Mouse (Mus musculus): ENCODE results near the gene Lgi4. TPM values are rescaled to one million over a fixed set of nuclear protein-coding genes. Genes with fewer than 3 reads are reported as not detected.

The Lgi4 gene
- polyA plus RNA-seq, 1 experiment from 2014 or later = 0.58 TPM

DNA sequence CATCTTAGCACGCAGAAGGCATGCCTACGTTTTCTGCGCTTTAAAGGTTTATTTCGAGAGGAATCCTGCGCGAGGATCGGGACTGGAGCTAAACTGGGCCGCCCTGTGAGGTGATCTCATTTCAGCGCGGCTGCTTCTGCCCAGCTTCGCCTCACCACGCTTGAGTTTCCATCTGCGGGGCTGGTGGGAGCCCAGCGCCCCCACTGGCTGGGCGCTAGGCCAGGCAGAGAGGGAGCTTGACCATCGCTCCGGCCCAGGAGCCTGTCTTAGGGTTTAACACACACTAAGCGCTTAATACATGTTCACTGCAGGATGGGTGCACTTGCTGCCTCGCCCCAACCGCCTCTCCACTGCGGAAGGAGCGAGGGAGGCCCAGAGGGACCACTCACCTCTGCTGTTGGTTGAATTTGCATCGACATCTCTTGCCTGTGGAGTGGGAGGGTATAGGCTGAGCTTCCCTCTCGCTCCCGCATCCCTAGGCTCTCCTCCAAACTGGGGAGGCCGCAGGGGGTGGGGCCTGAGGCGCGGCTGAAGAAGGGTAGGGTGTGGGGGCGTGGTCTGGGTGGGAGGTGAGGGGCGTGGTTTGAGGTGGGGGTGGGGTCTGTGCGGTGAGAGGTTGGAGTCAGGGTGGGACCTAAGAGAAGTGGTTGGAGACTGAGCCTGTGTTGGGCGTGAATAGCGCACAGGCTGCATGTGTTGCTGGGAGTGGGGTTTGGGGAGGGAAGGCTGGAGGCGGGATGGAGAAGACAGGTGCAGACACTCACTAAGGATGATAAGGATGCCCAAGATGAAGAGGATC, 6.3 kb upstream of the Lgi4 start:
- H3K36me3 ChIP-seq = no peaks in the 10 kb centered on the region
- peaks cover 73% of the 10 kb centered on the region for H3K4me1 ChIP-seq
- H3K9me3 ChIP-seq = no peaks in the 10 kb centered on the region
- peaks cover 58% of the 10 kb centered on the region for H3K27me3 ChIP-seq
- H3K4me2 ChIP-seq = peak overlapping the region; percentile 39
- 3% methylated on average over 34 of the region's 34 CpGs for WGBS
- H3K9ac ChIP-seq = 0 out of 2 replicates have a peak overlapping the region, but pooled peaks have one; percentile 15
- peak overlapping the region; percentile 40; the same call in 1 of the 2 replicates for H3K27ac ChIP-seq
- ATAC-seq (ENCODE audit: insufficient number of reproducible peaks, low FRiP score, low TSS enrichment, low read depth) = no peak
- peak overlapping the region; percentile 27 for H3K4me3 ChIP-seq

DNA sequence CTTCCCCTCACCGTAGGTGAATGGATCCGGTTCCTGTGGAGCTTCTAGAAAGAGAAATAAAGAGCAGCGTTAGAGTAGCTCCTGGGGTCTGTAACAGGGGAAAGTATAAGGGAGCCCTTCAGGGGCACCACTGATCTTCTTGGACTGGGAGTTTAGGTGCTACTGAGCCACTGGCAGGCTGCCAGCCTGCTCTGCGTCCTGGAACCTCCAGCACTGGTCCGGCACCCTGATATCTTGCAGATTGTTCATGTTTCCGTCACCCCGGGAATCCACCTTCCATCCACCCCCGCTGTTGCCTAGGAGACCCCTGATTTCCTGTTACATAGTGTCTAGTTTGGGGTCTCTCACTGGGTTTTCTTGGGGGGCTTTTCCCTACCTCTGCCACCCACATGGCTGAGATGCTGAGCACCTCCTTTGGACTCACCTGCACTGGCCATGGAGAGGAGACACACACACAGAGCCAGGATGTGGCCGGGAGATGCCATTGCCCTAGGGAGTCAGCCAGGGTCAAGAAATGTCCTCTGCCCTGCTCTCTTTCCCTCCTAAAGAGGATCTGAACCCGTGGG, 5.2 kb upstream of the Lgi4 start:
- no peaks in the 10 kb centered on the region for H3K9me3 ChIP-seq
- WGBS = 35% methylated on average over 10 of the region's 10 CpGs
- no peak for ATAC-seq (ENCODE audit: insufficient number of reproducible peaks, low FRiP score, low TSS enrichment, low read depth)
- H3K4me2 ChIP-seq = peak overlapping the region; percentile 53; the same call in 1 of the 2 replicates
- no peak overlapping the region for H3K9ac ChIP-seq
- H3K36me3 ChIP-seq = no peaks in the 10 kb centered on the region
- no peak overlapping the region for H3K27ac ChIP-seq
- H3K4me1 ChIP-seq = peaks cover 73% of the 10 kb centered on the region
- no peak overlapping the region for H3K4me3 ChIP-seq
- H3K27me3 ChIP-seq = peaks cover 56% of the 10 kb centered on the region

DNA sequence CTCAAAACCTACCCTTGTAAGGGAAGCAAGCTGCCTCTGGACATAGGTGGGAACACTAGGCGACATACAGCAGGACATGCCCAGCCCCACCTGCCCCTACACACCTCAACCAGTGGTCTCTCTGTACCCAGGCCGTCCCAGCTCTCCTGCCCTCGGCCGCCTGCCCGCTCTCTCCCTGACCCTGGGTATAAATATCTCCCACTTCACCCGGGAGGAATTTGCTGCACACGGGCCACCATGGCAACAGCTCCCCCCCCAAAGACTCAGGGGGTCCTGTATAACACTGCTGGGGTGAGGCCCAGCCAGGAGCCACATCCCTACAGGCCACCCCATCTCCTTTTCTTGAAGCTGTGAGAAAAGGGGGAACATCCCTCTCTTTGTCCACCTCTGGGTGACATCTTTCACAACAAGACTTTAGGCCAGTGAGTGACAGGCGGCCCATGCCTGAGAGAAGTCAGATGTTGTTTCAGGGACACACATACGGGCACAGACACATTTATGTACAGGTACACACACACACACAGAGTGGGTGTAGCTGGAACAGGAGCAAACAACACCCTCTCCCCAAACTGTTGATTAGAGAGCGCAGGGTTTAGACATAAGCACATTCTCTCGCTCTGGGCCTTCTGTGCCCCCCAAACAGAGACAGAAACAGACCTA, 4.4 kb upstream of the Lgi4 start:
- H3K9me3 ChIP-seq = no peaks in the 10 kb centered on the region
- H3K36me3 ChIP-seq = no peaks in the 10 kb centered on the region
- no peak for ATAC-seq (ENCODE audit: insufficient number of reproducible peaks, low FRiP score, low TSS enrichment, low read depth)
- peaks cover 48% of the 10 kb centered on the region for H3K27me3 ChIP-seq
- peak overlapping the region; percentile 32; the same call in 1 of the 2 replicates for H3K9ac ChIP-seq
- peak overlapping the region; percentile 73 for H3K27ac ChIP-seq
- peaks cover 69% of the 10 kb centered on the region for H3K4me1 ChIP-seq
- WGBS = 43% methylated on average over 11 of the region's 11 CpGs
- peak overlapping the region; percentile 40 for H3K4me3 ChIP-seq
- peak overlapping the region; percentile 53 for H3K4me2 ChIP-seq

DNA sequence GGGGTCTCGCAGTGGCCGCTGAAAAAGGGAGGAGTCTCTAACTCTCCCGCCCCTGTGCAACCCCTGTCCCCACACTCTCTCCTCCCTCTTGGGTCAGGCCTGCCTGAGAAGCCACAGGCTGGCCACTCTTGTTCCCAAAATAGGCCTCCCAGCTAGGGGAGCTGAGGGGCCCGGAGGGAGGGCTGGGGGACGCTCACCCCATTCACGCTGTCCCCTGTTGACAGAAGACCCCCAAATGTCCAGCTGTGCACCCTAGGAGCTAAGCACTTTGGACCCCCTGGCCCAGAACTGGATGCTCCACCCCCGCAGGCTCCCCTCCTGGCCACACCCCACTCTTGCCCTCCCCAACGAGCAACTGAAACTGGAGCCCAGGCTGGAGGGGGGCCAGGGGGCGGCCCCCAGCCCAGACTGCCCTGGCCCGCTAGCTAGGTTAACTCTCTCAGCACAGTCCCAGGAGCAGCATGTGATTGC, 3.8 kb upstream of the Lgi4 start:
- Histone ChIP-seq H3K36me3 (no peaks in the 10 kb centered on the region), H3K4me1 (peaks cover 63% of the 10 kb centered on the region), H3K9me3 (no peaks in the 10 kb centered on the region), H3K27ac (peak overlapping the region; percentile 73), H3K4me3 (peak overlapping the region; percentile 40), H3K27me3 (peaks cover 42% of the 10 kb centered on the region), H3K4me2 (peak overlapping the region; percentile 53), H3K9ac (peak overlapping the region; percentile 32; the same call in 1 of the 2 replicates)
- WGBS = 4% methylated on average over 10 of the region's 10 CpGs
- ATAC-seq (ENCODE audit: insufficient number of reproducible peaks, low FRiP score, low TSS enrichment, low read depth) = peak; percentile 85

DNA sequence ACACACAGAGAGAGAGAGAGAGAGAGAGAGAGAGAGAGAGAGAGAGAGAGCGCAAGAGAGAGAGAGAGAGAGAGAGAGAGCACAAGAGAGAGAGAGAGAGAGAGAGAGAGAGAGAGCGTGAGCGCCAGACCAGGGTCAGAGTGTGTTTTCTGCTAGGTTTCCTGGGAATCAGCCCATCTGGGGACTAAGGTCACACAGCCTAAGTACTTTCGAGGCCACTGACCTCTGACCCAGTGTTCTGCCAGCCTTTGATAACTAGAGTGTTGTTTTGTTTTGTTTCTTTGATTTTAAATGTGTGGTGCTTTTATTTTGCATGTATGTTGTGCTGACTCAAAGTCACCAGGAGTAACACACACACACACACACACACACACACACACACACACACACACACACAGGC, 3.3 kb upstream of the Lgi4 start:
- WGBS = 23% methylated on average over 2 of the region's 4 CpGs
- ATAC-seq (ENCODE audit: insufficient number of reproducible peaks, low FRiP score, low TSS enrichment, low read depth) = no peak
- H3K36me3 ChIP-seq = no peaks in the 10 kb centered on the region
- no peak overlapping the region for H3K9ac ChIP-seq
- no peak overlapping the region for H3K4me3 ChIP-seq
- H3K4me2 ChIP-seq = no peak overlapping the region; the same call in 1 of the 2 replicates
- H3K9me3 ChIP-seq = no peaks in the 10 kb centered on the region
- peaks cover 37% of the 10 kb centered on the region for H3K27me3 ChIP-seq
- peaks cover 58% of the 10 kb centered on the region for H3K4me1 ChIP-seq
- H3K27ac ChIP-seq = peak overlapping the region; percentile 73

DNA sequence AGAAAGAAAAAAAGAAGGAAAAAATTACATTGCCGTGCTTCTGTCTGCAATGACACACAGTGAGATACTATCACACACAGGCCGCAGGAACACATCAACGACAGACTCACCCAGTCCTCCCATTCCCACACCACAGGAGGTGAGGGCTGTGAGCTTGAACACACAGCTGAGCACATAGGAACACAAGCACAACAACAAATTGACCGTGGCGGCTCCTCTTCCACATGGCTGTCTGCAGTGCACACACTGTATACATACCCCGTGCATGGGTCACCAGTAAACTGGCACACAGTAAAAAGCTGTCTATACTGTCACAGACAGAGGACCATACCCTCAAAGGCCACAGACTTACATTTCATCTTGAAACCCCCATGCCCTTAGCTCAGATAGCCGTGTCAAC, 2.7 kb upstream of the Lgi4 start:
- Histone ChIP-seq H3K27me3 (peaks cover 31% of the 10 kb centered on the region), H3K4me3 (no peak overlapping the region), H3K9me3 (no peaks in the 10 kb centered on the region), H3K36me3 (no peaks in the 10 kb centered on the region), H3K9ac (no peak overlapping the region), H3K4me2 (no peak overlapping the region), H3K4me1 (peaks cover 53% of the 10 kb centered on the region), H3K27ac (no peak overlapping the region)
- 73% methylated on average over 7 of the region's 7 CpGs for WGBS
- no peak for ATAC-seq (ENCODE audit: insufficient number of reproducible peaks, low FRiP score, low TSS enrichment, low read depth)

DNA sequence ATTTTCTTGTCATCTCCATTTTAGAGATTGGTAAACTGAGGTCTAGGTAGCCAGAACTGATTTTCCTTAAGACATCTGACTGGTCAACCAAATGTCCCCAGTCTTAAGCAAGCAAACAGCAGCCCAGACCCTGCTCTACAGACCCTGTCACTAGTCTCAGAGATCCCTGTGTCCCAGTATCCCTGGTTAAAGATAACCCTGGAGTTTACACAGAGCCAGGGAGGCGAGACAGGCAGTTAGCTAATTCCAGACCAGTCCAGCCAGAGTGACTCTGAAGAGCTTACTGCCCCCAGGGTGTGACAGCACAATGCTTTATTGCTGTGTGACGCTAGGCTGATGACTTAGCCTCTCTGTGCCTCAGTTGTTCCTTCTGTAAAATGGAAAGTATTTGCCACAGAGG, 2.1 kb upstream of the Lgi4 start, which contains the start of gene Fxyd1:
Gene Fxyd1, minus strand, starts transcription at position 129 of the 400 bp plus-strand sequence.
- Histone ChIP-seq H3K27ac (no peak within 1 kb of the TSS), H3K4me3 (no peak within 1 kb of the TSS), H3K9ac (no peak within 1 kb of the TSS), H3K36me3 (no peaks in the 10 kb centered on the region), H3K4me1 (peaks cover 46% of the 10 kb centered on the region), H3K4me2 (no peak within 1 kb of the TSS), H3K27me3 (peaks cover 25% of the 10 kb centered on the region), H3K9me3 (no peaks in the 10 kb centered on the region)
- 62% methylated on average over 2 of the region's 2 CpGs for WGBS
- ATAC-seq (ENCODE audit: insufficient number of reproducible peaks, low FRiP score, low TSS enrichment, low read depth) = no peak

DNA sequence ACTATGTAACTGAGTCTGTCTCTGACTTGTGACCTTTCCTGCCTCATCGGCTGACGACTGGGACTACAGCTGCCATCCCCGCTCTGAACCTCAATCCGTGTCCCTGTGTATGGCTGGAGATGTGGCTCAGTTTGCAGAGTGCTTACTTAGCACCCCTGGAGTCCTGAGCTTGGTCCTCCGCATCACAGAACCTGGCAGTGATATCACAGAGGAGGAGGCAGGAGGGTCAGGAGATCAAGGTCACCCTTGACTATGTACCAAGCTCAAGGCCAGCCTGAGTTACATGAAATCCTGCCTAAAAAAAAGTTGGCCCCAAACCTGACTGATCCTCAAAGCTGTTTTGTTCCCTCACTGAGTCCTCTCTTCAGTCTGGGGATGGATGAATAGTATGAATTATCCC, 1.4 kb upstream of the Lgi4 start:
- Histone ChIP-seq H3K4me2 (no peak overlapping the region), H3K27me3 (peaks cover 18% of the 10 kb centered on the region), H3K36me3 (no peaks in the 10 kb centered on the region), H3K4me1 (peaks cover 40% of the 10 kb centered on the region), H3K9ac (no peak overlapping the region), H3K9me3 (no peaks in the 10 kb centered on the region), H3K4me3 (no peak overlapping the region), H3K27ac (no peak overlapping the region)
- ATAC-seq (ENCODE audit: insufficient number of reproducible peaks, low FRiP score, low TSS enrichment, low read depth) = no peak
- 66% methylated on average over 5 of the region's 5 CpGs for WGBS

DNA sequence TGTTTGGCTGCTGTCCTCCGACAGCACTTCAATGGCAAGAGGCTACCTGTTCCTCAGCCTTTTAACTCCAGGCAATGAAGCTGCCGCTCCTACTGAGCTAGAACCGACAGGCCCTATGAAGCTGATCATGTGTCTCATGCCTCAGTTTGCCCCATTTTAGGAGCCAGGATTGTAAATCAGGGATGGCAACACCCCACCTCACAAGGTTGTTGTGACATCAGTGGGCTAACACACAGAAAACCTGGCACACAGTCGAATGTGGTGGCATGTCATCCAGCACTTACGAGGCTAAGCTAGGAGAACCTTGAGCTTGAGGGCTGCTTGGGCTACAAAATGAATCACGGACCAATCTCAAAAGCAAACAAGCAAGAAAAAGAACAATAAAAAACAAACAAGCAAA, 931 bp upstream of the Lgi4 start:
- Histone ChIP-seq H3K9ac (no peak overlapping the region), H3K4me2 (no peak overlapping the region), H3K9me3 (no peaks in the 10 kb centered on the region), H3K4me1 (peaks cover 35% of the 10 kb centered on the region), H3K27me3 (peaks cover 16% of the 10 kb centered on the region), H3K36me3 (no peaks in the 10 kb centered on the region), H3K4me3 (no peak overlapping the region), H3K27ac (no peak overlapping the region)
- ATAC-seq (ENCODE audit: insufficient number of reproducible peaks, low FRiP score, low TSS enrichment, low read depth) = no peak
- WGBS = 75% methylated on average over 6 of the region's 6 CpGs

DNA sequence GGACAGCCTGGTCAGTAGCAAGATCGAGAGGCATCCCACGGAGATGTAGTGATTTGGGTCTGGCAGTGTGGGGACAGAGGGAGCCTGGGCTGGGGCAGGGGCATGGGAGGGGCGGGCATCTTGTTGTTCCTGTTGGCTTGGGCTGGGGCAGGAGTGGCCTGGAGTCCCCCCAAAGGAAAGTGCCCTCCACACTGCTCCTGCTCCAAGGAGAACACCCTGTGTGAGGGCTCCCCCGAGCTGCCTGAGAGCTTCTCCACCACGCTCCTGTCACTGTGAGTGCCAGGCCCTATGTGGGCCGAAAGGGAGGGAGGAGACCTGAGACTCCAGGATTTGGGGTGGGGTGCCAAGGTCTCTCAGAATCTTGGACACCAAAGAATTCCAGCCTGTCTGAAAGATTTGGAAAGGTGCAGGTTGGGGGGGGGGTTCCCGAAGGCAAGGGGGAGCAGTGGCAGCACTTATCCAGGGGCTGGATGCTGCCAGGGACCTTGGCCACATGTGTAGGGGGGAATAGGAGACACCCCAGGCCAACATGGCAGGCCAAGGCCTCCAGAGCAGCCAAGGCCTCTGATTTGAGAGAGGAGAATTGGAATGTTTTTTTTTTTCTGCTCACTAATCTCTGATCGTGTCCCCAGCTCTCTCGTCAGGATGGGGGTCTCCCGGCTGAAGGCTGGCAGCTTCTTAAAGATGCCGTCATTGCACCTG, 928 bp downstream of the Lgi4 start:
- Histone ChIP-seq H3K36me3 (no peaks in the 10 kb centered on the region), H3K27ac (peak overlapping the region; percentile 22; the same call in 1 of the 2 replicates), H3K9ac (no peak overlapping the region), H3K4me2 (no peak overlapping the region), H3K9me3 (no peaks in the 10 kb centered on the region), H3K4me1 (peaks cover 16% of the 10 kb centered on the region), H3K27me3 (no peaks in the 10 kb centered on the region), H3K4me3 (no peak overlapping the region)
- WGBS = 68% methylated on average over 11 of the region's 11 CpGs
- no peak for ATAC-seq (ENCODE audit: insufficient number of reproducible peaks, low FRiP score, low TSS enrichment, low read depth)

DNA sequence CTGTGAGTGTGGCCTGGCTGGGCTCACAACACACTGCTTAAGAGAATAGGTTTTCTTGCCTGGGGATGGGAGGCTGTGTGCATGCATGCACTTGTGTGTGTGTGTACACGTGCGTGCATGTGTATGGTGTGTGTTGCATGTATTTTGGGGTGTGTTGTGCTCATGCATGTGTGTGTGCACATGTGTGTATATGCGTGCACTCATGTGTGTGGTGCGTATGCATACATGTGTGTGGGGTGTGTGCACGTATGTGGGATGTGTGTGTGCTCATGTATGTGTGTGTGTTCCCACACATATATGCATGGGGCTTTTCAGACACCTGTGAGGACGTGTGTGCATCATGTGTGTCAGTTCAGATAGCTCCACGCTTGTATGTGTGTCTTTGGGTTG, 1.5 kb downstream of the Lgi4 start:
- 85% methylated on average over 7 of the region's 7 CpGs for WGBS
- no peak for ATAC-seq (ENCODE audit: insufficient number of reproducible peaks, low FRiP score, low TSS enrichment, low read depth)

More for the DNA sequence above, 1.5 kb downstream of the Lgi4 start:
- no peak overlapping the region for H3K9ac ChIP-seq
- H3K27me3 ChIP-seq = no peaks in the 10 kb centered on the region
- H3K27ac ChIP-seq = no peak overlapping the region
- H3K4me3 ChIP-seq = no peak overlapping the region
- H3K36me3 ChIP-seq = no peaks in the 10 kb centered on the region
- no peaks in the 10 kb centered on the region for H3K9me3 ChIP-seq
- peaks cover 11% of the 10 kb centered on the region for H3K4me1 ChIP-seq
- no peak overlapping the region for H3K4me2 ChIP-seq
